Mouse (Mus musculus) midbrain, embryonic 12.5 days (tissue): Measurements from ENCODE around the gene Hist1h4a. TPM values are rescaled to one million over a fixed set of nuclear protein-coding genes. Genes with fewer than 3 reads are reported as not detected.

ENCODE experiments used
- ATAC-seq: fragments of 200-750 bp; cut with Nextera tagmentation; 2 replicates; pipeline ENCODE4 v1.8.0; 2017; ENCODE audit warnings: low read depth, moderate TSS enrichment, moderate library complexity; ENCODE audit not compliant: low FRiP score
- H3K27ac ChIP-seq: fragments of 300-500 bp; sonication (generic); replicated peaks from 2 replicates; pipeline ENCODE4 v1.5.1; 2016; ENCODE audit warnings: mild to moderate bottlenecking
- H3K27me3 ChIP-seq: fragments of 300-500 bp; sonication (generic); 2 replicates; pipeline ENCODE4 v1.6.1; 2016; ENCODE audit warnings: mild to moderate bottlenecking
- H3K36me3 ChIP-seq: fragments of 300-500 bp; sonication (generic); 2 replicates; pipeline ENCODE4 v1.6.1; 2016
- H3K4me1 ChIP-seq: fragments of 300-500 bp; sonication (generic); 2 replicates; pipeline ENCODE4 v1.6.1; 2016
- H3K4me2 ChIP-seq: fragments of 300-500 bp; sonication (generic); replicated peaks from 2 replicates; pipeline ENCODE4 v1.6.1; 2016; ENCODE audit warnings: mild to moderate bottlenecking, moderate library complexity
- H3K4me3 ChIP-seq: fragments of 300-500 bp; sonication (generic); 2 replicates; pipeline ENCODE4 v1.5.1; 2016; ENCODE audit warnings: mild to moderate bottlenecking
- H3K9ac ChIP-seq: fragments of 300-500 bp; sonication (generic); replicated peaks from 2 replicates; pipeline ENCODE4 v1.6.1; 2016; ENCODE audit warnings: mild to moderate bottlenecking, moderate library complexity
- H3K9me3 ChIP-seq: fragments of 300-500 bp; sonication (generic); 2 replicates; pipeline ENCODE4 v1.6.1; 2016; ENCODE audit warnings: mild to moderate bottlenecking
- WGBS: fragments of 180-500 bp; shearing (Covaris S2); methylation state at CpG from one replicate; pipeline ENCODE4 v1.1.7; 2016; 5-methylcytosine and 5-hydroxymethylcytosine counted together
- microRNA-seq: library from miRNA; unstranded; fragments of <30 nt; microRNA quantifications from one replicate; pipeline ENCODE4, GENCODE M21; 2017
- polyA plus RNA-seq: library from polyadenylated mRNA; unstranded; fragments of >200 nt; fragmentation: Nextera tagmentation; extraction: Ambion mirVana; gene quantifications from 2 replicates; pipeline ENCODE4 v1.2.1, GENCODE M21; 2016

The Hist1h4a gene
- polyA plus RNA-seq, 1 experiment from 2014 or later, result 0.41 TPM

GRCm38 (mm10) chr13:23716261-23717042 is 44.6 kb downstream of the Hist1h4a start:
- Histone ChIP-seq H3K4me2 (no peak overlapping the region), H3K27me3 (0 out of 2 replicates have a peak, but pooled peaks cover under 1% of the 10 kb centered on the region), H3K4me3 (no peak overlapping the region), H3K9ac (no peak overlapping the region), H3K36me3 (no peaks in the 10 kb centered on the region), H3K9me3 (no peaks in the 10 kb centered on the region), H3K27ac (no peak overlapping the region), H3K4me1 (no peaks in the 10 kb centered on the region)
- no peak for ATAC-seq
- 87% methylated on average over 5 of the region's 5 CpGs for WGBS

Small RNA genes within 50 kb of the gene (microRNA-seq; reads per million reads assigned to microRNA genes)
- gene Gm44314 (not detected), gene Gm44484 (not detected)

Other genes starting within 250 kb of the Hist1h4a start
- 4.2 and 4.4 TPM in 2 replicates for gene Hist1h4h, start 230.2 kb downstream of the Hist1h4a start, polyA plus RNA-seq
- 7.9 and 8.4 TPM in 2 replicates for gene Hist1h2af, start 227.3 kb downstream of the Hist1h4a start, polyA plus RNA-seq
- 4.8 and 6.9 TPM in 2 replicates for gene Hist1h3g, start 225.8 kb downstream of the Hist1h4a start, polyA plus RNA-seq
- 0.56 and 0.64 TPM in 2 replicates for gene Hist1h2bh, start 217.8 kb downstream of the Hist1h4a start, polyA plus RNA-seq
- 1.0 and 1.3 TPM in 2 replicates for gene Hist1h3f, start 217.2 kb downstream of the Hist1h4a start, polyA plus RNA-seq
- gene Hist1h4f, start 209.6 kb downstream of the Hist1h4a start, polyA plus RNA-seq, result 0.85 and 1.7 TPM in 2 replicates
- gene Hist1h1d, start 208.0 kb downstream of the Hist1h4a start, polyA plus RNA-seq, result 0.37 and 0.45 TPM in 2 replicates
- gene Hist1h3e, start 198.9 kb downstream of the Hist1h4a start, polyA plus RNA-seq, result 6.5 and 7.0 TPM in 2 replicates
- 95.2 and 113 TPM in 2 replicates for gene Hist1h2ae, start 190.0 kb downstream of the Hist1h4a start, polyA plus RNA-seq
- gene Hist1h2bg, start 189.8 kb downstream of the Hist1h4a start, polyA plus RNA-seq, result 13.0 and 13.8 TPM in 2 replicates
- 4.5 and 5.1 TPM in 2 replicates for gene Hist1h2bf, start 187.0 kb downstream of the Hist1h4a start, polyA plus RNA-seq
- 1.8 and 2.5 TPM in 2 replicates for gene Hist1h2ad, start 186.8 kb downstream of the Hist1h4a start, polyA plus RNA-seq
- 4.6 and 5.4 TPM in 2 replicates for gene Hist1h3d, start 185.5 kb downstream of the Hist1h4a start, polyA plus RNA-seq
- gene Hist1h4d, start 179.6 kb downstream of the Hist1h4a start, polyA plus RNA-seq, result 109 and 113 TPM in 2 replicates
- 2.5 and 2.9 TPM in 2 replicates for gene Hist1h2be, start 140.1 kb downstream of the Hist1h4a start, polyA plus RNA-seq
- 24.2 and 27.0 TPM in 2 replicates for gene Hist1h1e, start 138.7 kb downstream of the Hist1h4a start, polyA plus RNA-seq
- gene Hist1h2ac, start 77.3 kb downstream of the Hist1h4a start, polyA plus RNA-seq, result 1.1 TPM in 2 replicates
- 28.7 and 29.9 TPM in 2 replicates for gene Hist1h2bc, start 77.0 kb downstream of the Hist1h4a start, polyA plus RNA-seq
- gene Hist1h1t, start 65.4 kb downstream of the Hist1h4a start, polyA plus RNA-seq, result not detected in 2 replicates
- 5.8 and 6.8 TPM in 2 replicates for gene Hist1h4c, start 62.8 kb downstream of the Hist1h4a start, polyA plus RNA-seq
- 3.1 and 3.3 TPM in 2 replicates for gene Hfe, start 50.4 kb downstream of the Hist1h4a start, polyA plus RNA-seq
- gene Hist1h1c, start 22.4 kb downstream of the Hist1h4a start, polyA plus RNA-seq, result 13.6 and 14.0 TPM in 2 replicates
- 7.9 and 9.3 TPM in 2 replicates for gene Hist1h3c, start 15.6 kb downstream of the Hist1h4a start, polyA plus RNA-seq
- 2.5 and 4.5 TPM in 2 replicates for gene Hist1h2bb, start 14.5 kb downstream of the Hist1h4a start, polyA plus RNA-seq
- gene Hist1h2ab, start 10.1 kb downstream of the Hist1h4a start, polyA plus RNA-seq, result 53.0 and 53.2 TPM in 2 replicates
- 14.7 and 16.1 TPM in 2 replicates for gene Hist1h3b, start 9.0 kb downstream of the Hist1h4a start, polyA plus RNA-seq
- gene Hist1h4b, start 4.2 kb downstream of the Hist1h4a start, polyA plus RNA-seq, result 5.0 and 8.0 TPM in 2 replicates
- gene Hist1h3a, start 1.2 kb upstream of the Hist1h4a start, polyA plus RNA-seq, result 4.6 and 5.1 TPM in 2 replicates
- 2.3 and 3.6 TPM in 2 replicates for gene Hist1h1a, start 2.4 kb upstream of the Hist1h4a start, polyA plus RNA-seq
- gene Trim38, start 8.7 kb upstream of the Hist1h4a start, polyA plus RNA-seq, result not detected in 2 replicates
- not detected in 2 replicates for gene Slc17a2, start 45.8 kb upstream of the Hist1h4a start, polyA plus RNA-seq
- not detected in 2 replicates for gene Slc17a3, start 78.2 kb upstream of the Hist1h4a start, polyA plus RNA-seq
- not detected in 2 replicates for gene Slc17a1, start 106.5 kb upstream of the Hist1h4a start, polyA plus RNA-seq
- gene Slc17a4, start 153.8 kb upstream of the Hist1h4a start, polyA plus RNA-seq, result not detected in 2 replicates
- not detected in 2 replicates for gene Hist1h2ba, start 172.9 kb upstream of the Hist1h4a start, polyA plus RNA-seq
- gene Hist1h2aa, start 173.2 kb upstream of the Hist1h4a start, polyA plus RNA-seq, result not detected in 2 replicates
- gene Scgn, start 230.0 kb upstream of the Hist1h4a start, polyA plus RNA-seq, result 0.37 and 0.38 TPM in 2 replicates